Mouse (Mus musculus): ENCODE measurements around the gene Gpr158. TPM values are rescaled to one million over a fixed set of nuclear protein-coding genes. Genes with fewer than 3 reads are reported as not detected.

The Gpr158 gene
- polyA plus RNA-seq (2015; fragmentation: Nextera tagmentation; extraction: Ambion mirVana) = not detected in 2 replicates

DNA sequence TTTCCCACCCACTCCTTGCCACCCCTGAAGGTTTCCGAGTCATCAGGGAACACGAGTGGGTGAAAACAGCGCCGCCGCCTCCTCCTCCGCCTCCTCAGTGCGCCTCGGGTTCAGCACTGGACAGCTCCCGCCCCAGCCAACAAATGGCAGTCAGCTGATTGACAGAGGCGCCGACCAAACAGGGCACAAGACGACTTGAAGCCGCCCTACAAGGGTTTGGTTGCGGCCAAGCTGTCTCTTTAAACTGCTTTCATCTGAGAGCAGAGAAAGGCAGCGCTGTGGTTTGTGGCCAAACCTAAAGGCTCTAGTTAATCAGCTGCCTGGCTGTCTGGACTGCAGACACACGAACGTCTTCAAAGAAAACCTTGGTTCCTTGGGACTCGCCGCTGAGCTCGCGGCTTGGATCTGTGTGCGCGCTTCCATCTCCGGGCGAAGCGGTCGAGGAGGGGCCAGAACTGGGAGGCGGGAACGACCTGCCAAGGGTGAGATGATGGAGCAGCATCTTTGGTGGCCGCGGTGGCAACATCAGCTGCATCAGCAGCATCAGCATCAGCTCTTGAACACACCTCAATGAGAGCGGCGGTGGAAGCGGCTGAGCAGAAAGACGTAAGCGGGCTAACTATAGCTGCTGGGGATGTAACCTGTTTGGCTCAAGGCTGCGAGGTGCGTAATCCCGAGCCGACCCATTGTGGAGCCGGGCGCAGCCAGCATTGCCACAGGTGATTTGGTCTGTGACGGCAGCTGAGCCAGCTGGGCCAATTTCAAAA, at the start of gene Gpr158:
TSS of gene Gpr158 (plus strand) at position 198 of the 767 bp plus-strand sequence.
- Histone ChIP-seq H3K36me3 (ENCODE audit: insufficient read depth, low read length) (no peaks in the 10 kb centered on the region), H3K4me3 (replicated peaks; ENCODE audit: low read depth, low read length) (peak within 1 kb of the TSS; percentile 11; the same call in 1 of the 2 replicates), H3K4me1 (replicated peaks; ENCODE audit: insufficient read depth, low read length) (no peaks in the 10 kb centered on the region), H3K9ac (ENCODE audit: low read depth, low read length) (no peak within 1 kb of the TSS), H3K4me2 (ENCODE audit: low read length) (peak within 1 kb of the TSS; percentile 52), H3K27ac (no peak within 1 kb of the TSS), H3K9me3 (replicated peaks; ENCODE audit: low read length) (no peaks in the 10 kb centered on the region), H3K27me3 (ENCODE audit: insufficient read depth, low read length) (peaks cover 9% of the 10 kb centered on the region; the same call in 1 of the 2 replicates)
- peak; percentile 81 for DNase-seq (ENCODE audit: low spot score)
- TF ChIP-seq CTCF (IDR thresholded peaks at IDR 0.05; ENCODE audit: low read depth) = no peak
- peak; percentile 89 for ATAC-seq (replicated peaks; ENCODE audit: low FRiP score, low read depth)
- WGBS = 3% methylated on average over 43 of the region's 43 CpGs

DNA sequence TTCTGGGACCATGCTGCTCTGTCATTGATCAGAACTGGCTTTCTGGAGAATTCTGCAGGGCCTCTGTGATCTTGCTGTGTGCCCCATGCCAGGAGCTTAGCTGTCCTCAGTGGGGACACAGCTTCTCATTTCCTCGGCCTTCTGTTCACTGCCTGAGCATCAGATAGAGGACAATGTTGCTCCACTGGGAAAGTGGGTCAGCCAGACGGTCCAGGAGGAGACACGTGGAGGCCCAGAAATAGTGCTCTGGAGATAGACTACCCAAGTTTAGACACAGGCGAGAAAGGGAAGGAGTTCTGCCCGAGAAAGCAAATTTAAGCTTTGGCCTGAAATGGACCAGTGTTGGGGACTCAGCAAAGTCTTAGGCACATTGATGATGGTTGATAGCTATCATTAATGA, 23.5 kb upstream of the Gpr158 start:
- H3K9ac ChIP-seq (ENCODE audit: low read depth, low read length) = no peak overlapping the region
- no peaks in the 10 kb centered on the region for H3K36me3 ChIP-seq (ENCODE audit: insufficient read depth, low read length)
- H3K27me3 ChIP-seq (ENCODE audit: insufficient read depth, low read length) = no peaks in the 10 kb centered on the region
- H3K4me2 ChIP-seq (ENCODE audit: low read length) = no peak overlapping the region
- DNase-seq (ENCODE audit: low spot score) (no peak), ATAC-seq (replicated peaks; ENCODE audit: low FRiP score, low read depth) (no peak)
- WGBS = 78% methylated on average over 5 of the region's 5 CpGs
- H3K4me1 ChIP-seq (replicated peaks; ENCODE audit: insufficient read depth, low read length) = no peaks in the 10 kb centered on the region
- TF ChIP-seq CTCF (IDR thresholded peaks at IDR 0.05; ENCODE audit: low read depth) = no peak
- H3K4me3 ChIP-seq (replicated peaks; ENCODE audit: low read depth, low read length) = no peak overlapping the region
- no peaks in the 10 kb centered on the region for H3K9me3 ChIP-seq (replicated peaks; ENCODE audit: low read length)
- H3K27ac ChIP-seq = no peak overlapping the region

DNA sequence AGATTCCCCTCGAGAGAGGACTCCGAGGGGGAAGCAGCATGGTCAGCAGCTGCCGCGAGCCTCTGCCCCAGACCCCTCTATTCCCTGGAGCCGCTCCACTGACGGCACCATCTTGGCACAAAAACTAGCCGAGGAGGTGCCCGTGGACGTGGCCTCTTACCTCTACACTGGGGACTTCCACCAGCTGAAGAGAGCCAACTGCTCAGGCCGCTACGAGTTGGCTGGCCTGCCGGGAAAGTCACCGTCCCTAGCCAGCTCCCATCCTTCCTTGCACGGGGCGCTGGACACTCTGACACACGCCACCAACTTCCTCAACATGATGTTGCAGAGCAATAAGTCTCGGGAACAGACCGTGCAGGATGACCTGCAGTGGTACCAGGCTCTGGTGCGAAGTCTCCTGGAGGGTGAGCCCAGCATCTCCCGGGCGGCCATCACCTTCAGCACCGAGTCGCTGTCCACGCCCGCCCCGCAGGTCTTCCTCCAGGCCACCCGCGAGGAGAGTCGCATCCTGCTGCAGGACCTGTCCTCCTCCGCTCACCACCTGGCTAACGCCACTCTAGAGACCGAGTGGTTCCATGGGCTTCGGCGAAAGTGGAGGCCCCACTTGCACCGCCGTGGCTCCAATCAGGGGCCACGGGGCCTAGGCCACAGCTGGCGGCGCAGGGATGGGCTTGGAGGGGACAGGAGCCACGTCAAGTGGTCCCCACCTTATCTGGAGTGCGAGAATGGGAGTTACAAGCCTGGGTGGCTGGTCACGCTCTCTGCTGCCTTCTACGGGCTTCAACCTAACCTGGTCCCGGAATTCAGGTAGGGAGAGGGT, 1.2 kb downstream of the Gpr158 start:
- H3K9me3 ChIP-seq (replicated peaks; ENCODE audit: low read length) = no peaks in the 10 kb centered on the region
- 16% methylated on average over 44 of the region's 44 CpGs for WGBS
- H3K4me1 ChIP-seq (replicated peaks; ENCODE audit: insufficient read depth, low read length) = no peaks in the 10 kb centered on the region
- H3K4me2 ChIP-seq (ENCODE audit: low read length) = no peak overlapping the region
- H3K27ac ChIP-seq = no peak overlapping the region
- no peak for TF ChIP-seq CTCF (IDR thresholded peaks at IDR 0.05; ENCODE audit: low read depth)
- no peaks in the 10 kb centered on the region for H3K36me3 ChIP-seq (ENCODE audit: insufficient read depth, low read length)
- peaks cover 9% of the 10 kb centered on the region; the same call in 1 of the 2 replicates for H3K27me3 ChIP-seq (ENCODE audit: insufficient read depth, low read length)
- ATAC-seq (replicated peaks; ENCODE audit: low FRiP score, low read depth) = peak; percentile 76; the same call in 1 of the 2 replicates
- DNase-seq (ENCODE audit: low spot score) = peak; percentile 49
- no peak overlapping the region for H3K4me3 ChIP-seq (replicated peaks; ENCODE audit: low read depth, low read length)
- H3K9ac ChIP-seq (ENCODE audit: low read depth, low read length) = no peak overlapping the region

DNA sequence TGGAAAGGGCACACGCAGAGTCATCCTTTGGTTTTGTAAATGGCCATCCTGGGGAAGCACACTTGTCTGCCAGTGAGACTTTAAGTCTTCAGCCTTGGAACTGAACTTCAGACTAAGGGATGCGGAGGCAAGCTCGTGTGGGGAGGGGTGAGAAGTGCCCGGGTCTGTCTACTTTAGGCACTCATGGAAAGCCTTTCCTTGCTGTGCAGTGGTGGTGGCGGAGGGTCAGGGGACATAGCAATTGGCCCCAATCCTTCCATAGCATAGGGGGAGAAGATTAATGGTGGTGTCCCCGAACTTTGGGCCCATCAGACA, 1.8 kb downstream of the Gpr158 start:
- Histone ChIP-seq H3K27me3 (ENCODE audit: insufficient read depth, low read length) (peaks cover 9% of the 10 kb centered on the region; the same call in 1 of the 2 replicates), H3K4me3 (replicated peaks; ENCODE audit: low read depth, low read length) (no peak overlapping the region), H3K9me3 (replicated peaks; ENCODE audit: low read length) (no peaks in the 10 kb centered on the region), H3K36me3 (ENCODE audit: insufficient read depth, low read length) (no peaks in the 10 kb centered on the region), H3K4me1 (replicated peaks; ENCODE audit: insufficient read depth, low read length) (no peaks in the 10 kb centered on the region), H3K4me2 (ENCODE audit: low read length) (no peak overlapping the region), H3K27ac (no peak overlapping the region), H3K9ac (ENCODE audit: low read depth, low read length) (no peak overlapping the region)
- 50% methylated on average over 6 of the region's 6 CpGs for WGBS
- no peak for TF ChIP-seq CTCF (IDR thresholded peaks at IDR 0.05; ENCODE audit: low read depth)
- no peak for ATAC-seq (replicated peaks; ENCODE audit: low FRiP score, low read depth)
- DNase-seq (ENCODE audit: low spot score) = no peak

DNA sequence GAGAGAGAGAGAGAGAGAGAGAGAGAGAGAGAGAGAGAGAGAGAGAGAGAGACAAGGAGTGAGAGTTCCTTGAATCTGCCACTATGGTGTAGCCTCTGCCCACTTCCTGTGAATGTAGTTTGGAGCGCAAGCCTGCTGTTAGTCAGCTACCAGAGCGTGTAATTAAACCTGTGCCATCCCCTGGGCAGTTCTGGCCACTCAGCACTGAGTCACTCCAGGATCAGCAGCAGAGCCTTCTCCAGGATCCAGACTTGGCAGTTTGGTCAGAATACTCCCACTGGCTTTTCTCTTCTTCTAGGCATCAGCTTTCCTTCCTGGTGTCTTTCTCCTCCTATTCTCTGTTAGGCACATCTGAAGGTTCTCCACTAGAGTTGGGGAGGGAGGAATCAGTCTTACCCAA, 2.2 kb downstream of the Gpr158 start:
- TF ChIP-seq CTCF (IDR thresholded peaks at IDR 0.05; ENCODE audit: low read depth) = no peak
- DNase-seq (ENCODE audit: low spot score) (no peak), ATAC-seq (replicated peaks; ENCODE audit: low FRiP score, low read depth) (no peak)
- H3K4me1 ChIP-seq (replicated peaks; ENCODE audit: insufficient read depth, low read length) = no peaks in the 10 kb centered on the region
- H3K4me2 ChIP-seq (ENCODE audit: low read length) = no peak overlapping the region
- 53% methylated on average over 2 of the region's 2 CpGs for WGBS
- no peak overlapping the region for H3K9ac ChIP-seq (ENCODE audit: low read depth, low read length)
- H3K27ac ChIP-seq = no peak overlapping the region
- no peak overlapping the region for H3K4me3 ChIP-seq (replicated peaks; ENCODE audit: low read depth, low read length)
- H3K36me3 ChIP-seq (ENCODE audit: insufficient read depth, low read length) = no peaks in the 10 kb centered on the region
- no peaks in the 10 kb centered on the region for H3K9me3 ChIP-seq (replicated peaks; ENCODE audit: low read length)
- peaks cover 9% of the 10 kb centered on the region; the same call in 1 of the 2 replicates for H3K27me3 ChIP-seq (ENCODE audit: insufficient read depth, low read length)

DNA sequence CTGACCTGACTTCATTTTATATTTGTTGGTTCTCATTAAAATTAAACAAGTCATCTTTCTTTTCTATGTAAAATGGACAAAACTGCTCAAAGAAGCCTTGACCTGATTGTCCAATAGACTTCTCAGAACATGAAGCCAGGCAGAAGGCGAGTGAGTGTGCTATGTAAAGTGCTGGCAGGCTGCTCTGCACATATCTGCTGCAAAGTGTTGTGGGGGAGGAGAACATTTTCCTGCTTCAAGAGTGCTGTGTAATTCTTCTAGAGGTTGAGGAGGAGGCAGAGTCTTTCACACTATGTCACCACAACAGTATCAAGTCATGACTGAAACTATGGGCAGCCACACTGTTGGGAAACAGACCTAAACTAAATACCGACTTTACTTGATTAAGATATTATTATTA, 12.2 kb downstream of the Gpr158 start:
- 72% methylated on average over 2 of the region's 2 CpGs for WGBS
- Histone ChIP-seq H3K9ac (ENCODE audit: low read depth, low read length) (no peak overlapping the region), H3K27me3 (ENCODE audit: insufficient read depth, low read length) (no peaks in the 10 kb centered on the region), H3K36me3 (ENCODE audit: insufficient read depth, low read length) (no peaks in the 10 kb centered on the region), H3K27ac (no peak overlapping the region), H3K9me3 (replicated peaks; ENCODE audit: low read length) (no peaks in the 10 kb centered on the region), H3K4me3 (replicated peaks; ENCODE audit: low read depth, low read length) (no peak overlapping the region), H3K4me1 (replicated peaks; ENCODE audit: insufficient read depth, low read length) (no peaks in the 10 kb centered on the region), H3K4me2 (ENCODE audit: low read length) (no peak overlapping the region)
- no peak for DNase-seq (ENCODE audit: low spot score)
- no peak for ATAC-seq (replicated peaks; ENCODE audit: low FRiP score, low read depth)
- TF ChIP-seq CTCF (IDR thresholded peaks at IDR 0.05; ENCODE audit: low read depth) = no peak

Data from kidney, postnatal 0 days (tissue).